20 mouse cellular contexts compared by ENCODE assay signal in genomic region chr7:35023251-35023650, GRCm38 (mm10). TPM values are rescaled to one million over a fixed set of nuclear protein-coding genes. Genes with fewer than 3 reads are reported as not detected.
A peak's percentile ranks its signal among the peaks of the same experiment; 100 is the strongest.
DNase-seq lines count a peak whose midpoint lies in the region; ATAC-seq and TF ChIP-seq lines count a peak whose summit lies in the region.
"Had no signal": no experiment of that assay in that cellular context is flagged by ENCODE, and none has a peak within 500 bp of the region (broad histone marks: within the 10 kb centered on the region; RNA-seq: fewer than 3 reads in every experiment).

No protein-coding gene starts in this region.

- H3K36me3 ChIP-seq in intestine, postnatal 0 days (ENCODE audit: control insufficient read depth, insufficient read depth) = peaks cover 30% of the 10 kb centered on the region
- no peaks in the 10 kb centered on the region for H3K36me3 ChIP-seq in intestine, embryonic 15.5 days
- no peaks in the 10 kb centered on the region for H3K36me3 ChIP-seq in midbrain, embryonic 14.5 days (ENCODE audit: control insufficient read depth, insufficient read depth, low read length)
- no peaks in the 10 kb centered on the region for H3K36me3 ChIP-seq in midbrain, embryonic 11.5 days (ENCODE audit: control insufficient read depth, insufficient read depth, low read length)
- H3K36me3 ChIP-seq in stomach, postnatal 0 days (ENCODE audit: control insufficient read depth, insufficient read depth, low read length) = no peaks in the 10 kb centered on the region
- H3K36me3 ChIP-seq: hindbrain, embryonic 13.5 days had no signal

- ATAC-seq in intestine, postnatal 0 days = no peak
- no peak for ATAC-seq in intestine, embryonic 15.5 days
- peak; percentile 3; the same call in 1 of the 2 replicates for ATAC-seq in midbrain, embryonic 14.5 days (ENCODE audit: low FRiP score, low TSS enrichment)
- ATAC-seq in midbrain, embryonic 11.5 days (ENCODE audit: low FRiP score) = no peak
- no peak for ATAC-seq in stomach, postnatal 0 days (ENCODE audit: low FRiP score, low TSS enrichment)
- ATAC-seq: forebrain, embryonic 14.5 days; intestine, embryonic 16.5 days had no signal

- H3K9ac ChIP-seq in intestine, postnatal 0 days (ENCODE audit: low read depth, low read length) = no peak overlapping the region
- no peak overlapping the region for H3K9ac ChIP-seq in intestine, embryonic 15.5 days
- H3K9ac ChIP-seq in midbrain, embryonic 14.5 days (replicated peaks; ENCODE audit: low read length) = no peak overlapping the region
- H3K9ac ChIP-seq in midbrain, embryonic 11.5 days (ENCODE audit: low read length) = no peak overlapping the region
- no peak overlapping the region for H3K9ac ChIP-seq in stomach, postnatal 0 days (ENCODE audit: low read length)
- H3K9ac ChIP-seq: hindbrain, embryonic 13.5 days had no signal

- H3K9me3 ChIP-seq in intestine, postnatal 0 days (ENCODE audit: control insufficient read depth) = no peaks in the 10 kb centered on the region
- H3K9me3 ChIP-seq in intestine, embryonic 15.5 days = no peaks in the 10 kb centered on the region
- H3K9me3 ChIP-seq in midbrain, embryonic 14.5 days (ENCODE audit: control insufficient read depth, low read length) = no peaks in the 10 kb centered on the region
- no peaks in the 10 kb centered on the region for H3K9me3 ChIP-seq in midbrain, embryonic 11.5 days (ENCODE audit: control insufficient read depth, low read length)
- no peaks in the 10 kb centered on the region for H3K9me3 ChIP-seq in stomach, postnatal 0 days (ENCODE audit: control insufficient read depth, low read length)
- H3K9me3 ChIP-seq: G1E; heart, embryonic 10.5 days; hindbrain, embryonic 13.5 days had no signal

- DNase-seq in midbrain, embryonic 14.5 days = no peak
- DNase-seq in midbrain, embryonic 11.5 days (ENCODE audit: low spot score, missing footprints) = no peak
- peak; percentile 28 for DNase-seq in adrenal gland, postnatal 10 days
- DNase-seq in stomach, postnatal 0 days (ENCODE audit: low spot score) = no peak
- DNase-seq in cerebellum, postnatal 14 days = no peak
- no peak for DNase-seq in heart, postnatal 4 days
- DNase-seq: cerebellum, adult 11-12 months; cerebellum, adult 9-10 months; cerebellum, postnatal 36 days; gastrocnemius, postnatal 10 days; heart, adult 18-20 months; heart, postnatal 10 days; kidney, adult 8-10 months had no signal

- H3K4me1 ChIP-seq in intestine, postnatal 0 days (replicated peaks; ENCODE audit: control insufficient read depth, insufficient read depth, low read length) = no peaks in the 10 kb centered on the region
- H3K4me1 ChIP-seq in intestine, embryonic 15.5 days (replicated peaks) = peaks cover 12% of the 10 kb centered on the region
- no peaks in the 10 kb centered on the region for H3K4me1 ChIP-seq in midbrain, embryonic 14.5 days (ENCODE audit: control insufficient read depth, insufficient read depth, low read length)
- H3K4me1 ChIP-seq in midbrain, embryonic 11.5 days (ENCODE audit: control insufficient read depth, insufficient read depth, low read length) = peaks cover 2% of the 10 kb centered on the region; the same call in 1 of the 2 replicates
- H3K4me1 ChIP-seq in stomach, postnatal 0 days (replicated peaks; ENCODE audit: control insufficient read depth, insufficient read depth) = no peaks in the 10 kb centered on the region
- H3K4me1 ChIP-seq: heart, embryonic 10.5 days had no signal

- H3K27me3 ChIP-seq in intestine, postnatal 0 days (replicated peaks; ENCODE audit: control insufficient read depth, insufficient read depth, low read length) = no peaks in the 10 kb centered on the region
- no peaks in the 10 kb centered on the region for H3K27me3 ChIP-seq in intestine, embryonic 15.5 days (replicated peaks)
- no peaks in the 10 kb centered on the region for H3K27me3 ChIP-seq in midbrain, embryonic 14.5 days (ENCODE audit: control insufficient read depth, insufficient read depth, low read length)
- no peaks in the 10 kb centered on the region for H3K27me3 ChIP-seq in midbrain, embryonic 11.5 days (ENCODE audit: control insufficient read depth, insufficient read depth, low read length)
- no peaks in the 10 kb centered on the region for H3K27me3 ChIP-seq in stomach, postnatal 0 days (ENCODE audit: control insufficient read depth, insufficient read depth, low read length)
- H3K27me3 ChIP-seq: hindbrain, embryonic 13.5 days had no signal

- H3K4me3 ChIP-seq in intestine, postnatal 0 days (ENCODE audit: low read depth, low read length) = no peak overlapping the region
- no peak overlapping the region for H3K4me3 ChIP-seq in intestine, embryonic 15.5 days (replicated peaks)
- no peak overlapping the region for H3K4me3 ChIP-seq in midbrain, embryonic 14.5 days (replicated peaks; ENCODE audit: low read depth, low read length)
- no peak overlapping the region for H3K4me3 ChIP-seq in midbrain, embryonic 11.5 days (ENCODE audit: low read depth, low read length)
- H3K4me3 ChIP-seq in stomach, postnatal 0 days (ENCODE audit: low read depth, low read length) = no peak overlapping the region
- H3K4me3 ChIP-seq: heart, embryonic 10.5 days; hindbrain, embryonic 13.5 days had no signal

- no peak overlapping the region for H3K27ac ChIP-seq in intestine, postnatal 0 days (ENCODE audit: low read depth, low read length)
- no peak overlapping the region for H3K27ac ChIP-seq in intestine, embryonic 15.5 days
- H3K27ac ChIP-seq in midbrain, embryonic 14.5 days (replicated peaks; ENCODE audit: low read depth, low read length) = no peak overlapping the region
- no peak overlapping the region for H3K27ac ChIP-seq in midbrain, embryonic 11.5 days (ENCODE audit: low read depth, low read length)
- H3K27ac ChIP-seq in stomach, postnatal 0 days (replicated peaks) = no peak overlapping the region
- H3K27ac ChIP-seq: heart, embryonic 10.5 days; hindbrain, embryonic 13.5 days had no signal

- H3K4me2 ChIP-seq in intestine, postnatal 0 days (replicated peaks; ENCODE audit: low read depth) = no peak overlapping the region
- H3K4me2 ChIP-seq in intestine, embryonic 15.5 days (replicated peaks) = no peak overlapping the region
- no peak overlapping the region for H3K4me2 ChIP-seq in midbrain, embryonic 14.5 days (ENCODE audit: low read length)
- no peak overlapping the region for H3K4me2 ChIP-seq in midbrain, embryonic 11.5 days
- H3K4me2 ChIP-seq in stomach, postnatal 0 days (replicated peaks; ENCODE audit: low read depth) = no peak overlapping the region
- H3K4me2 ChIP-seq: hindbrain, embryonic 13.5 days had no signal

- TF ChIP-seq EP300 in stomach, postnatal 0 days (optimal IDR thresholded peaks at IDR 0.05) = no peak

- WGBS in intestine, postnatal 0 days = 91% methylated on average over 4 of the region's 4 CpGs
- WGBS in intestine, embryonic 15.5 days = 80% methylated on average over 4 of the region's 4 CpGs
- WGBS in midbrain, embryonic 14.5 days = 77% methylated on average over 4 of the region's 4 CpGs
- WGBS in midbrain, embryonic 11.5 days = 82% methylated on average over 4 of the region's 4 CpGs
- 69% methylated on average over 4 of the region's 4 CpGs for WGBS in stomach, postnatal 0 days

- TF ChIP-seq CTCF in intestine, postnatal 0 days (IDR thresholded peaks at IDR 0.05; ENCODE audit: low read depth) = peak; percentile 32
- peak; percentile 25; the same call in 1 of the 2 replicates for TF ChIP-seq CTCF in stomach, postnatal 0 days (IDR thresholded peaks at IDR 0.05; ENCODE audit: low read depth)

RNA-seq across cellular contexts. Expression of gene Cebpg, which starts 33.1 kb away (rescaled TPM):
- polyA plus RNA-seq in intestine, postnatal 0 days (2015; fragmentation: Nextera tagmentation; extraction: Ambion mirVana) = 52.4 and 58.4 TPM in 2 replicates
- 44.5 and 45.3 TPM in 2 replicates for polyA plus RNA-seq in intestine, embryonic 15.5 days (2015; fragmentation: Nextera tagmentation; extraction: Ambion mirVana)
- 29.6 and 32.0 TPM in 2 replicates for polyA plus RNA-seq in midbrain, embryonic 14.5 days (2014; fragmentation: Nextera tagmentation; extraction: Ambion mirVana)
- polyA plus RNA-seq in midbrain, embryonic 11.5 days (2014; fragmentation: Nextera tagmentation; extraction: Ambion mirVana) = 36.2 and 37.7 TPM in 2 replicates
- total RNA-seq in adrenal gland, postnatal 10 days (2021) = 10 to 100 TPM; 41.6 to 51.3 TPM
- polyA plus RNA-seq in stomach, postnatal 0 days (2015; fragmentation: Nextera tagmentation; extraction: Ambion mirVana) = 27.9 and 29.7 TPM in 2 replicates
- total RNA-seq in heart, postnatal 4 days (2021) = 10 to 100 TPM; 17.4 to 19.3 TPM
